Mouse (Mus musculus) embryonic facial prominence, embryonic 14.5 days (tissue): ENCODE data around the gene Cdh23. TPM values are rescaled to one million over a fixed set of nuclear protein-coding genes. Genes with fewer than 3 reads are reported as not detected.

Experiments used
- ATAC-seq: fragments of 200-750 bp; cut with Nextera tagmentation; 2 replicates; pipeline ENCODE4 v1.8.0; 2017; ENCODE audit warnings: low read depth, moderate number of reproducible peaks, moderate TSS enrichment
- DNase-seq: peaks from one replicate; pipeline ENCODE4 v3.0.0-alpha.2; 2015; ENCODE audit warnings: low spot score
- H3K27ac ChIP-seq: fragments of 300-500 bp; sonication (generic); replicated peaks from 2 replicates; pipeline ENCODE4 v1.5.1; 2014; ENCODE audit warnings: low read depth, mild to moderate bottlenecking, low read length, moderate library complexity
- H3K27me3 ChIP-seq: fragments of 300-500 bp; sonication (generic); replicated peaks from 2 replicates; pipeline ENCODE4 v1.6.1; 2014; ENCODE audit warnings: low read length; ENCODE audit not compliant: control insufficient read depth, insufficient read depth
- H3K36me3 ChIP-seq: fragments of 300-500 bp; sonication (generic); 2 replicates; pipeline ENCODE4 v1.6.1; 2014; ENCODE audit warnings: low read length, mixed read lengths; ENCODE audit not compliant: control insufficient read depth, insufficient read depth
- H3K4me1 ChIP-seq: fragments of 300-500 bp; sonication (generic); 2 replicates; pipeline ENCODE4 v1.6.1; 2014; ENCODE audit warnings: antibody characterized with exemption, low read length; ENCODE audit not compliant: control insufficient read depth, insufficient read depth
- H3K4me2 ChIP-seq: fragments of 300-500 bp; sonication (generic); 2 replicates; pipeline ENCODE4 v1.6.1; 2014; ENCODE audit warnings: low read depth, mild to moderate bottlenecking, low read length, moderate library complexity, mixed read lengths
- H3K4me3 ChIP-seq: fragments of 300-500 bp; sonication (generic); 2 replicates; pipeline ENCODE4 v1.5.1; 2014; ENCODE audit warnings: low read depth, mild to moderate bottlenecking, low read length
- H3K9ac ChIP-seq: fragments of 300-500 bp; sonication (generic); 2 replicates; pipeline ENCODE4 v1.6.1; 2014; ENCODE audit warnings: low read depth, mild to moderate bottlenecking, low read length, moderate library complexity, mixed read lengths
- H3K9me3 ChIP-seq: fragments of 300-500 bp; sonication (generic); 2 replicates; pipeline ENCODE4 v1.6.1; 2016; ENCODE audit warnings: low read length; ENCODE audit not compliant: control insufficient read depth
- WGBS: fragments of 180-500 bp; shearing (Covaris S2); extraction: QIAGEN DNeasy Blood & Tissue Kit; methylation state at CpG from one replicate; pipeline ENCODE4 v1.1.7; 2014; 5-methylcytosine and 5-hydroxymethylcytosine counted together
- polyA plus RNA-seq: library from polyadenylated mRNA; unstranded; fragments of >200 nt; fragmentation: Nextera tagmentation; extraction: Ambion mirVana; gene quantifications from 2 replicates; pipeline ENCODE4 v1.2.1, GENCODE M21; 2014

The Cdh23 gene
- polyA plus RNA-seq, 1 experiment from 2014 or later: 1.0 TPM

- WGBS: 39% methylated on average over 14 of the region's 14 CpGs
- no peaks in the 10 kb centered on the region for H3K27me3 ChIP-seq
- DNase-seq: peak; percentile 93
- H3K9me3 ChIP-seq: no peaks in the 10 kb centered on the region
- H3K4me2 ChIP-seq: peak overlapping the region; percentile 36
- peak; percentile 84 for ATAC-seq
- peak overlapping the region; percentile 0; the same call in 1 of the 2 replicates for H3K9ac ChIP-seq
- peaks cover 37% of the 10 kb centered on the region for H3K4me1 ChIP-seq
- H3K4me3 ChIP-seq: no peak overlapping the region
- no peaks in the 10 kb centered on the region for H3K36me3 ChIP-seq
- H3K27ac ChIP-seq: peak overlapping the region; percentile 74
These were observed 410.5 kb downstream of the Cdh23 start for GRCm38 (mm10) chr10:60285676-60286372.

- Histone ChIP-seq H3K4me3 (no peak overlapping the region), H3K27ac (peak overlapping the region; percentile 74), H3K36me3 (no peaks in the 10 kb centered on the region), H3K4me2 (peak overlapping the region; percentile 36; the same call in 1 of the 2 replicates), H3K4me1 (peaks cover 38% of the 10 kb centered on the region), H3K27me3 (no peaks in the 10 kb centered on the region), H3K9me3 (no peaks in the 10 kb centered on the region), H3K9ac (peak overlapping the region; percentile 0; the same call in 1 of the 2 replicates)
- DNase-seq: no peak
- 64% methylated on average over 7 of the region's 8 CpGs for WGBS
- no peak for ATAC-seq
These were observed 411.1 kb downstream of the Cdh23 start for GRCm38 (mm10) chr10:60285183-60285582.

GRCm38 (mm10) chr10:60284676-60285111 lies 411.6 kb downstream of the Cdh23 start:
- no peak for ATAC-seq
- H3K9ac ChIP-seq: no peak overlapping the region
- WGBS: 45% methylated on average over 8 of the region's 8 CpGs
- no peak overlapping the region; the same call in 1 of the 2 replicates for H3K4me2 ChIP-seq
- H3K36me3 ChIP-seq: no peaks in the 10 kb centered on the region
- no peaks in the 10 kb centered on the region for H3K27me3 ChIP-seq
- no peak overlapping the region for H3K4me3 ChIP-seq
- no peaks in the 10 kb centered on the region for H3K9me3 ChIP-seq
- DNase-seq: peak; percentile 29
- peak overlapping the region; percentile 74; the same call in 1 of the 2 replicates for H3K27ac ChIP-seq
- peaks cover 38% of the 10 kb centered on the region for H3K4me1 ChIP-seq

- Histone ChIP-seq H3K36me3 (no peaks in the 10 kb centered on the region), H3K9ac (no peak overlapping the region), H3K4me3 (no peak overlapping the region), H3K27me3 (no peaks in the 10 kb centered on the region), H3K27ac (peak overlapping the region; percentile 74; the same call in 1 of the 2 replicates), H3K4me1 (peaks cover 43% of the 10 kb centered on the region), H3K9me3 (no peaks in the 10 kb centered on the region), H3K4me2 (no peak overlapping the region)
- 73% methylated on average over 6 of the region's 6 CpGs for WGBS
- no peak for ATAC-seq
- DNase-seq: no peak
These were observed 412.0 kb downstream of the Cdh23 start for GRCm38 (mm10) chr10:60284248-60284647.

GRCm38 (mm10) chr10:60282116-60283014 lies 413.9 kb downstream of the Cdh23 start:
- peaks cover 54% of the 10 kb centered on the region for H3K4me1 ChIP-seq
- H3K36me3 ChIP-seq: no peaks in the 10 kb centered on the region
- peak overlapping the region; percentile 44; the same call in 1 of the 2 replicates for H3K27ac ChIP-seq
- H3K4me3 ChIP-seq: no peak overlapping the region
- ATAC-seq: no peak
- peak; percentile 23 for DNase-seq
- 72% methylated on average over 10 of the region's 10 CpGs for WGBS
- H3K9me3 ChIP-seq: no peaks in the 10 kb centered on the region
- H3K27me3 ChIP-seq: no peaks in the 10 kb centered on the region
- H3K9ac ChIP-seq: no peak overlapping the region
- H3K4me2 ChIP-seq: no peak overlapping the region

- 84% methylated on average over 9 of the region's 9 CpGs for WGBS
- no peaks in the 10 kb centered on the region for H3K27me3 ChIP-seq
- peaks cover 54% of the 10 kb centered on the region for H3K4me1 ChIP-seq
- H3K4me3 ChIP-seq: no peak overlapping the region
- H3K9me3 ChIP-seq: no peaks in the 10 kb centered on the region
- H3K36me3 ChIP-seq: no peaks in the 10 kb centered on the region
- no peak for ATAC-seq
- no peak for DNase-seq
- no peak overlapping the region; the same call in 1 of the 2 replicates for H3K4me2 ChIP-seq
- no peak overlapping the region for H3K27ac ChIP-seq
- no peak overlapping the region for H3K9ac ChIP-seq
These were observed 414.7 kb downstream of the Cdh23 start for GRCm38 (mm10) chr10:60281571-60282050.

GRCm38 (mm10) chr10:60280353-60280752 lies 415.9 kb downstream of the Cdh23 start:
- whole genome bisulfite sequencing: 90% methylated on average over 6 of the region's 6 CpGs
- Histone ChIP-seq H3K4me3 (0 out of 2 replicates have a peak overlapping the region, but pooled peaks have one; percentile 3), H3K4me1 (peaks cover 43% of the 10 kb centered on the region), H3K4me2 (peak overlapping the region; percentile 95), H3K9me3 (no peaks in the 10 kb centered on the region), H3K9ac (0 out of 2 replicates have a peak overlapping the region, but pooled peaks have one; percentile 19), H3K36me3 (no peaks in the 10 kb centered on the region), H3K27ac (0 out of 2 replicates have a peak overlapping the region, but pooled peaks have one; percentile 52), H3K27me3 (no peaks in the 10 kb centered on the region)
- DNase-seq: no peak
- ATAC-seq: no peak

- Histone ChIP-seq H3K4me3 (0 out of 2 replicates have a peak overlapping the region, but pooled peaks have one; percentile 3), H3K36me3 (no peaks in the 10 kb centered on the region), H3K4me1 (peaks cover 39% of the 10 kb centered on the region), H3K4me2 (peak overlapping the region; percentile 95), H3K27me3 (no peaks in the 10 kb centered on the region), H3K9me3 (no peaks in the 10 kb centered on the region), H3K27ac (no peak overlapping the region; the same call in 1 of the 2 replicates), H3K9ac (no peak overlapping the region)
- 74% methylated on average over 9 of the region's 9 CpGs for WGBS
- ATAC-seq (no peak), DNase-seq (peak; percentile 41)
These were observed 416.4 kb downstream of the Cdh23 start for GRCm38 (mm10) chr10:60279941-60280301.
